Mouse (Mus musculus) neural tube, embryonic 11.5 days (tissue): Measurements from ENCODE around the gene Nid1. TPM values are rescaled to one million over a fixed set of nuclear protein-coding genes. Genes with fewer than 3 reads are reported as not detected.

Experiments used
- ATAC-seq: fragments of 200-750 bp; cut with Nextera tagmentation; 2 replicates; pipeline ENCODE4 v1.8.0; 2017; ENCODE audit warnings: moderate number of reproducible peaks, mild to moderate bottlenecking, moderate TSS enrichment, moderate library complexity; ENCODE audit not compliant: insufficient read depth, low FRiP score, low TSS enrichment
- DNase-seq: peaks from one replicate; pipeline ENCODE4 v3.0.0-alpha.2; 2015; ENCODE audit warnings: low spot score
- H3K27ac ChIP-seq: fragments of 300-500 bp; sonication (generic); 2 replicates; pipeline ENCODE4 v1.5.1; 2014; ENCODE audit warnings: low read depth, mild to moderate bottlenecking, low read length
- H3K27me3 ChIP-seq: fragments of 300-500 bp; sonication (generic); 2 replicates; pipeline ENCODE4 v1.6.1; 2014; ENCODE audit warnings: mild to moderate bottlenecking, low read length, mixed read lengths; ENCODE audit not compliant: control insufficient read depth, insufficient read depth
- H3K36me3 ChIP-seq: fragments of 300-500 bp; sonication (generic); 2 replicates; pipeline ENCODE4 v1.6.1; 2014; ENCODE audit warnings: mild to moderate bottlenecking, low read length, moderate library complexity, mixed read lengths; ENCODE audit not compliant: control insufficient read depth, insufficient read depth
- H3K4me1 ChIP-seq: fragments of 300-500 bp; sonication (generic); 2 replicates; pipeline ENCODE4 v1.6.1; 2014; ENCODE audit warnings: low read length, mixed read lengths; ENCODE audit not compliant: control insufficient read depth, insufficient read depth
- H3K4me2 ChIP-seq: fragments of 300-500 bp; sonication (generic); 2 replicates; pipeline ENCODE4 v1.6.1; 2014; ENCODE audit warnings: low read depth, mild to moderate bottlenecking, moderate library complexity
- H3K4me3 ChIP-seq: fragments of 300-500 bp; sonication (generic); 2 replicates; pipeline ENCODE4 v1.5.1; 2014; ENCODE audit warnings: low read depth, low read length
- H3K9ac ChIP-seq: fragments of 300-500 bp; sonication (generic); 2 replicates; pipeline ENCODE4 v1.6.1; 2014; ENCODE audit warnings: mild to moderate bottlenecking, low read length
- H3K9me3 ChIP-seq: fragments of 300-500 bp; sonication (generic); 2 replicates; pipeline ENCODE4 v1.6.1; 2016; ENCODE audit warnings: low read length; ENCODE audit not compliant: control insufficient read depth
- WGBS: fragments of 180-500 bp; shearing (Covaris S2); extraction: QIAGEN DNeasy Blood & Tissue Kit; methylation state at CpG from one replicate; pipeline ENCODE4 v1.1.7; 2014; 5-methylcytosine and 5-hydroxymethylcytosine counted together
- polyA plus RNA-seq: library from polyadenylated mRNA; unstranded; fragments of >200 nt; fragmentation: Nextera tagmentation; extraction: Ambion mirVana; gene quantifications from 2 replicates; pipeline ENCODE4 v1.2.1, GENCODE M21; 2014

The Nid1 gene
- polyA plus RNA-seq, 1 experiment from 2014 or later, result 53.1 TPM

DNA sequence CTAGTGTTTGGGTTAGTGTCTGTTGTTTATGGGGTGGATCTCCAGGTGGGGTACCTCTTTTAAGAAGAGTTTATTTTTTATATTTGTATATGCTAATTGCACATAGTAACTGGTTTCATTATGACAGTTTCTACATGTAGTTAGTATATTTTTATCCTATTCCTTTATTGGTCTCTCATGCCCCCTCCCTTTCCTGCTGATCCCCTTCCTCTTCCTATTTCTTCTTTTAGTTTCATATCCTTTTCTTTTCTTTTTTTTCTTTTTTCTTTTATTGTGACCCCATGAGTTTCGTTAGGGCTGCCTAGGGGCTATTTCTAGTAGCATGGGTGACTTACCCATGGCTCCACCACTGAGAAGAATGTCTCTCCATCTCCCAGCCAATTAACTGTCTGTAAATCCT is 116.3 kb downstream of the Nid1 start:
- Histone ChIP-seq H3K4me3 (no peak overlapping the region), H3K36me3 (no peaks in the 10 kb centered on the region), H3K9me3 (no peaks in the 10 kb centered on the region), H3K27me3 (no peaks in the 10 kb centered on the region), H3K4me2 (no peak overlapping the region), H3K27ac (no peak overlapping the region), H3K9ac (no peak overlapping the region), H3K4me1 (no peaks in the 10 kb centered on the region)
- WGBS, result 85% methylated on average over 1 of the region's 1 CpGs
- DNase-seq (no peak), ATAC-seq (no peak)

DNA sequence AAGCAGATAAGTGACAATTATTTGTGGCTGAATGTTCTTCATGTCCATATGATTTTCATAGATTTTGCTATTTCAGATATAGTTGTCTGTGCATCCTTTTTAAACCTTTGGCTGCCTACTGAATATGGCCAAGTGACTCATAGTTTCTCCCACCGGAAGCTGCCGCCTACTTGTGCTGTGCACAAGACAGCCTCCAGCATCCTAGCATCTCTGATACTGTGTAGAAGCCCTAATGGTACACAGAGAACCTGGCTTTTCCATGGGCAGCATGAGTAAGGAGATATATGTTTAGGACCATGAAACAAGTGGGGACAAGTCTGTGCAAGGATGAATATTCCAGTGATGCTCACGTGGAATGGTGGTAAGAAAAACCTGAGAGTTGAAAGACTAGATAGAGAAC is 117.8 kb downstream of the Nid1 start:
- Histone ChIP-seq H3K4me3 (no peak overlapping the region), H3K4me1 (no peaks in the 10 kb centered on the region), H3K9ac (no peak overlapping the region), H3K27me3 (no peaks in the 10 kb centered on the region), H3K27ac (no peak overlapping the region), H3K9me3 (no peaks in the 10 kb centered on the region), H3K4me2 (no peak overlapping the region), H3K36me3 (no peaks in the 10 kb centered on the region)
- DNase-seq (no peak), ATAC-seq (no peak)
- 91% methylated on average over 3 of the region's 3 CpGs for WGBS

DNA sequence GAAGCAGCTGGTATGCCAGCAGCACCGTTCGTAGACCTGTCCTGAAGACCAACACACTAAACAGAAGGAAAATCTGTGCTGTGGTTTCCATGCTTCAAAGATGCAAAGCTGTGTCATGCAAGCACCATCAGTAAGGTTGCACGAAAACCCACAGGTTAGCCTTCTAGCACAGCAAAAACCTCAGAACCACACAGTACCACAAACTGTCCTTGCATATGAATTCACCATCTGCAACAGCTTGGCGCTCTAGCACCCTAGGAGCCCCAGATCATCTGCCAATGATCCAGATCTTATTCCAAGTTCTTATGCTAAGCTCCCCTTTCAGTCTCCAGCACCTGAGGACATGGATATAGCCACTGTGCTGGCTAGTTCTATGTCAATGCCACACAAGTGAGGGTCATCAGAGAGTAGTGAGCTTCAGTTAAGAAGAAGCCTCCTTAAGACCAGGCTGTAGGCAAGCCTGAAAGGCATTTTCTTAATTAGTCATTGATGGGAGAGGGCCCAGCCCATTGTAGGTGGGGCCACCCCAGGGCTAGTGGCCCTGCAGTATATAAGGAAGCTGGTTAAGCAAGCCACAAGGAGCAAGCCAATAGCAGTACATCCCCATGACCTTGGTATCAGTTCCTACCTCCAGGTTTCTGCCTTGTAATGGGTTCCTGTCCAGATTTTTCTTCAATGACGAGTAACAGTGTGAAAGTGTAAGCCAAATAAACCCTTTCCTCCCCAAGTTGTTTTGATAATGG is 119.8 kb downstream of the Nid1 start:
- Histone ChIP-seq H3K27ac (no peak overlapping the region), H3K27me3 (no peaks in the 10 kb centered on the region), H3K36me3 (no peaks in the 10 kb centered on the region), H3K9ac (no peak overlapping the region), H3K4me3 (no peak overlapping the region), H3K9me3 (no peaks in the 10 kb centered on the region), H3K4me1 (no peaks in the 10 kb centered on the region), H3K4me2 (no peak overlapping the region)
- ATAC-seq (no peak), DNase-seq (no peak)
- WGBS, result 88% methylated on average over 5 of the region's 5 CpGs

DNA sequence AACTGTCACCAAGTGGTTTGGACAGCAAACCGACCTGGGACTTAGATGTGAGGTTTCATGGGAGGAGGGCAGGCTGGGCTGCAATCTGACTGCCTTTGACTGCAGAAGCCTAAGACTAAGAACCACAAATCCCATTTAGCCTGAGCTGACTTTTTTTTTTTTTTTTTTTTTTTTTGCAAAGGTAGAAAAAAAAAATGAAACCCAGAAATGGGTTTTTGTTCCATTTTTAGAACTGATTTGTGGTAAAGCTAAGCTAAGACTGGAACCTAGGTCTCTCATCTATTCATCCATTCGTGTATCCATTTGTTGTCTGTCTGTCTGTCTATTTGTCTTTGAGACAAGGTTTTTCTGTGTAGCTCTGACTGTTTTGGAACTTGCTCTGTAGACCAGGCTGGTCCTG is 120.9 kb downstream of the Nid1 start:
- DNase-seq (no peak), ATAC-seq (no peak)
- no peaks in the 10 kb centered on the region for H3K4me1 ChIP-seq
- H3K9me3 ChIP-seq, result no peaks in the 10 kb centered on the region
- no peaks in the 10 kb centered on the region for H3K27me3 ChIP-seq
- H3K4me2 ChIP-seq, result no peak overlapping the region
- no peak overlapping the region for H3K4me3 ChIP-seq
- no peak overlapping the region for H3K9ac ChIP-seq
- H3K27ac ChIP-seq, result no peak overlapping the region
- WGBS, result 73% methylated on average over 2 of the region's 2 CpGs
- no peaks in the 10 kb centered on the region for H3K36me3 ChIP-seq

DNA sequence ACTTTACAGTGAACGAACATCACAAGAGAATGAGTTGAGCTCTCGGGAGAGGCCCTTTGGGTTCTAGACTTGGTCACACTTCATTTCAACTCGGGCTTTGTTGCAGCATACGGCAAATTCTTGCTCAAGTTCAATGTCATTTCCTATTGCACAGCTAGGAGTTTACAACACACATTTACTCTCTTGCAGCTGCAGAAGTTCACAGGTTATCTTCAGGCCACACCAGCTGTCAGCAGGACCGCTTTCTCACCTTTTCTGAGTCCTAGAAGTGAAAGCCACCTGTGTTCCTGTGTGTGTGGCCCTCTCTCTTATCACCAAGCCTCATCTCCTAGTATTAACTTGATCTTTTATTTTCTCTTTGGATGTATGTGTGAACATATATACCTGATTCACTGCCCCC is 121.5 kb downstream of the Nid1 start:
- no peak overlapping the region for H3K27ac ChIP-seq
- WGBS, result 89% methylated on average over 5 of the region's 5 CpGs
- no peaks in the 10 kb centered on the region for H3K9me3 ChIP-seq
- DNase-seq, result no peak
- no peaks in the 10 kb centered on the region for H3K4me1 ChIP-seq
- H3K4me2 ChIP-seq, result no peak overlapping the region
- no peak overlapping the region for H3K4me3 ChIP-seq
- H3K36me3 ChIP-seq, result no peaks in the 10 kb centered on the region
- no peaks in the 10 kb centered on the region for H3K27me3 ChIP-seq
- ATAC-seq, result no peak
- H3K9ac ChIP-seq, result no peak overlapping the region

Other genes starting within 250 kb of the Nid1 start
- 24.4 and 28.8 TPM in 2 replicates for gene Gpr137b, start 43.5 kb upstream of the Nid1 start, polyA plus RNA-seq
- 2.6 TPM in 2 replicates for gene Lyst, start 152.8 kb downstream of the Nid1 start, polyA plus RNA-seq